Mouse (Mus musculus): Measurements from ENCODE around the gene Cdhr3. TPM values are rescaled to one million over a fixed set of nuclear protein-coding genes. Genes with fewer than 3 reads are reported as not detected.

The Cdhr3 gene
- polyA plus RNA-seq, 1 experiment from 2014 or later, result not detected

DNA sequence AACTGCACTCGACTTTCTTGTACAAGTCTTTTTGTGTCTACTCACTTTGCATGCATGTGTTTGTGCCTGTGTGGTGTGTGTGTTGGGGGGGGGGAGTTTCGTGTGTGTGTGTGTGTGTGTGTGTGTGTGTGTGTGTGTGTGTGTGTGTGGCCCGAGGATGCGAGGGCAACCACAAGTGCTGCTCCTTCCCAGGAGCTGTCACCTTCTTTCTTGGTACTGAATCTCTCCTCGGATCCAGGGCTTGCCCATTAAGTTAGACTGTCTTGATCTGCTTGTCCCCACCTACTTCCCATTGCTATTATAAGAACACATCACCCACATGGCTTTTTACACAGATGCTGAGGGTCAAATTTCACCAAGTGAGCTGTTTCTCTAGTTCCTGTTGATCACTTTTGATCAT lies 93.9 kb downstream of the Cdhr3 start:
- TF ChIP-seq EP300 (IDR thresholded peaks at IDR 0.05; ENCODE audit: low read depth), result no peak
- TF ChIP-seq CTCF (IDR thresholded peaks at IDR 0.05; ENCODE audit: low read depth), result no peak

DNA sequence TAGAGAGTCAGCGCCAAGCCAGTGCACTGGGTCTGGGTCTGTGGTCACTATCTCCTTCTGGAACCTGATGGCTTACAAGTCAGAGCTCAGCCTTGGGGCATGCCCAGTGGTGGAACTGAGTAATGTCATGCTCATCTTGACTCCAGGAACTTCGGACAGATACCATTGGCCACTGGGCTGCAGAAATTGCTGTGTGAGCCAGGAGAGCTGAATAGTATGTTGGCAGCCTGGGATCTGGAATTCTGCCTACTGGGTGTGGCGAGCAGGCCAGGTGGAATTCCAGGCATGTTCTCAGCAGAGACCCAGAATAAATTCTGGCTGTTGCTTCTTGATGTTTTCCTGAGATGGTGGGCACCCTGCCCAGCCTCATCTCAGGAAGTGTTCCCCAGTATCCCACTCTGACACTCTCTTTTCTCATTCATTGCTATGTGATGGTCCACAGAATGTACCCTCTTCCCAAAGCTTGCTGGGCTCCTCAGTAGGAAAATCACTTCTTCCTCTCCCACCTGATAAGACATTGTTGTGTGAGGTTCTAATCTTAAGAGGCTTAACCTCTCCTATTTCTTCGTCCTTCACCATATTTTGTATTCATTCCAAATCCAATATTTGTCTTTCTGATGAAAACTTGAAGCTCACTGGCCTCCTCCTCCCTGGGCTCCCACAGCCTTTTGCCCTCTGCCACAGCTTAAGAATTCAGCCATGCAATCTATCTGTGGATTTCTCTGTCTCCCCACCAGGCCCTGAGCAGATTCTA lies 97.4 kb downstream of the Cdhr3 start:
- WGBS (ENCODE audit: insufficient replicate concordance), result 63% methylated on average over 4 of the region's 4 CpGs
- H3K4me3 ChIP-seq (ENCODE audit: low read depth, low read length), result no peak overlapping the region
- no peak overlapping the region for H3K4me2 ChIP-seq (ENCODE audit: low read depth, low read length)
- no peak overlapping the region for H3K9ac ChIP-seq (replicated peaks)
- H3K9me3 ChIP-seq (ENCODE audit: low read length), result no peaks in the 10 kb centered on the region
- no peak for DNase-seq
- TF ChIP-seq CTCF (IDR thresholded peaks at IDR 0.05; ENCODE audit: low read depth) (no peak), EP300 (IDR thresholded peaks at IDR 0.05; ENCODE audit: low read depth) (no peak)
- H3K36me3 ChIP-seq (replicated peaks; ENCODE audit: insufficient read depth, low read length), result no peaks in the 10 kb centered on the region
- no peak overlapping the region for H3K27ac ChIP-seq (ENCODE audit: low read depth)
- H3K4me1 ChIP-seq (ENCODE audit: insufficient read depth), result no peaks in the 10 kb centered on the region
- no peak for ATAC-seq
- H3K27me3 ChIP-seq (ENCODE audit: insufficient read depth, low read length), result no peaks in the 10 kb centered on the region

More for the DNA sequence above, 93.9 kb downstream of the Cdhr3 start:
- Histone ChIP-seq H3K36me3 (replicated peaks; ENCODE audit: insufficient read depth, low read length) (no peaks in the 10 kb centered on the region), H3K27ac (ENCODE audit: low read depth) (no peak overlapping the region), H3K4me1 (ENCODE audit: insufficient read depth) (no peaks in the 10 kb centered on the region), H3K27me3 (ENCODE audit: insufficient read depth, low read length) (no peaks in the 10 kb centered on the region), H3K4me2 (ENCODE audit: low read depth, low read length) (no peak overlapping the region), H3K4me3 (ENCODE audit: low read depth, low read length) (no peak overlapping the region), H3K9me3 (ENCODE audit: low read length) (no peaks in the 10 kb centered on the region), H3K9ac (replicated peaks) (no peak overlapping the region)
- no peak for ATAC-seq
- DNase-seq, result no peak
- WGBS (ENCODE audit: insufficient replicate concordance), result 44% methylated on average over 5 of the region's 5 CpGs

DNA sequence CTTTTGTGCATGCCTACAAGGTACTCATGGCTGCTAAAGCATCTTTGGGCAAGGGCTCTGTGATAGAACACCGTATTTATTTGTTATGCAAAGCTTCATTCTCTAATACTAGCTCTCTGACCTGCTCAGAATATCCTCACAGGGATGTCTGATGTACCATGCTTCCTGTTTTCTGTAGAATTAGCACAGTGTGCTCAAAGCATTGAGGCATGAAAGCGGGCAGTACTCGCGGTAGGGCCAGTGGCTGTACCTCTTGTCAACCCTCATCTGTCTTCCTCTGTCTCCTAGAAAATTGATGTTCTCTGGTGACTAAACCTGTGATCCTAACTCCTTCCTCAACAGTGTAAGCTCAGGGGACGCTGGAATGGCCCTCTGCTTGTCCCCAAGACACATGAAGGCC lies 98.6 kb downstream of the Cdhr3 start:
- DNase-seq (no peak), ATAC-seq (no peak)
- Histone ChIP-seq H3K9ac (replicated peaks) (no peak overlapping the region), H3K27me3 (ENCODE audit: insufficient read depth, low read length) (no peaks in the 10 kb centered on the region), H3K9me3 (ENCODE audit: low read length) (no peaks in the 10 kb centered on the region), H3K36me3 (replicated peaks; ENCODE audit: insufficient read depth, low read length) (no peaks in the 10 kb centered on the region), H3K27ac (ENCODE audit: low read depth) (no peak overlapping the region), H3K4me2 (ENCODE audit: low read depth, low read length) (no peak overlapping the region), H3K4me3 (ENCODE audit: low read depth, low read length) (no peak overlapping the region), H3K4me1 (ENCODE audit: insufficient read depth) (no peaks in the 10 kb centered on the region)
- 54% methylated on average over 5 of the region's 5 CpGs for WGBS (ENCODE audit: insufficient replicate concordance)
- no peak for TF ChIP-seq EP300 (IDR thresholded peaks at IDR 0.05; ENCODE audit: low read depth)
- TF ChIP-seq CTCF (IDR thresholded peaks at IDR 0.05; ENCODE audit: low read depth), result no peak

DNA sequence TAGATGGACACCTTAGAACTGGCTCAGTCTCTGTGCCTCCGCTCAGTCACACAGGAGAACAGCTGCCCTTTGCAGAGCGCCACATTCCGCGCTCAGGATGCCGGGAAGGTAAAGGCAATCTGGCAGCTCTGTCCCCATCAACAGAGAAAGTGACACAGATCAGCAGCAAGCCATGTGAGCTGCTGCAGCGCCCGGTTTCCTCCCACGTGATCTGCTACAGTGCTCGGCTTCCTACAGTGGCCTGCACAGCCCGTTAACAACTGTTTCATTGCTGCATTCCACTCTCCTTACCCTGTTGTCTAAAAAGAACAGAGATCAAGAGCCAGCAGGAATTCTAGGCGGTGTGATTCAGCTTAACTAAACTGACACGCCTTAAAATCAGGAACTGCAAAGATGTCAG lies 102.9 kb downstream of the Cdhr3 start:
- ATAC-seq (no peak), DNase-seq (no peak)
- Histone ChIP-seq H3K4me2 (ENCODE audit: low read depth, low read length) (0 out of 2 replicates have a peak overlapping the region, but pooled peaks have one; percentile 6), H3K27ac (ENCODE audit: low read depth) (no peak overlapping the region), H3K9ac (replicated peaks) (no peak overlapping the region), H3K27me3 (ENCODE audit: insufficient read depth, low read length) (no peaks in the 10 kb centered on the region), H3K36me3 (replicated peaks; ENCODE audit: insufficient read depth, low read length) (no peaks in the 10 kb centered on the region), H3K9me3 (ENCODE audit: low read length) (no peaks in the 10 kb centered on the region), H3K4me3 (ENCODE audit: low read depth, low read length) (no peak overlapping the region), H3K4me1 (ENCODE audit: insufficient read depth) (no peaks in the 10 kb centered on the region)
- no peak for TF ChIP-seq EP300 (IDR thresholded peaks at IDR 0.05; ENCODE audit: low read depth)
- no peak for TF ChIP-seq CTCF (IDR thresholded peaks at IDR 0.05; ENCODE audit: low read depth)
- 58% methylated on average over 12 of the region's 12 CpGs for WGBS (ENCODE audit: insufficient replicate concordance)

DNA sequence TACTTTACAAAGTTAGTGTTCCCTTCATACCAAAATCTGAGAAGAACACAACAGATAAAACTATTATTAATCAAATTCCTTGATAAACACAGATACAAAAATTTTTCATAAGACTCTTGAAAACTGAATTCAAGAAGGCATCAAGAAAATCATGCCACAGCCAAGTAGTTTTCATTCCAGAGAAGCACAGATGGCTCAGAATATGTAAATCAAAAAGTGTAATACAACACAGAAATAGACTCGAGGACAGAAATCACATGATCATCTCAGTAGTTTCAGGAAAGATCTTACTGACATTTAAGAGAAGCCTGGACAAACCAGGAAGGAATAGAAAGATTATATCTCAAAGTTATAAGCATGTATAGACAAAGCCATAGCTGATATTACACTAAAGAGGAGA lies 106.4 kb downstream of the Cdhr3 start:
- no peak for TF ChIP-seq EP300 (IDR thresholded peaks at IDR 0.05; ENCODE audit: low read depth)
- no peak for TF ChIP-seq CTCF (IDR thresholded peaks at IDR 0.05; ENCODE audit: low read depth)
- Histone ChIP-seq H3K4me1 (ENCODE audit: insufficient read depth) (no peaks in the 10 kb centered on the region), H3K9me3 (ENCODE audit: low read length) (no peaks in the 10 kb centered on the region), H3K4me2 (ENCODE audit: low read depth, low read length) (no peak overlapping the region), H3K4me3 (ENCODE audit: low read depth, low read length) (no peak overlapping the region), H3K9ac (replicated peaks) (no peak overlapping the region), H3K36me3 (replicated peaks; ENCODE audit: insufficient read depth, low read length) (no peaks in the 10 kb centered on the region), H3K27me3 (ENCODE audit: insufficient read depth, low read length) (no peaks in the 10 kb centered on the region), H3K27ac (ENCODE audit: low read depth) (no peak overlapping the region)
- WGBS (ENCODE audit: insufficient replicate concordance), result 48% methylated on average over 1 of the region's 1 CpGs
- DNase-seq (no peak), ATAC-seq (no peak)

Small RNA genes within 50 kb of the gene (microRNA-seq; reads per million reads assigned to microRNA genes)
- gene Gm22904, result not detected

Other genes starting within 250 kb of the Cdhr3 start
- gene Sypl, start 139.0 kb downstream of the Cdhr3 start, polyA plus RNA-seq (2015; fragmentation: Nextera tagmentation; extraction: Ambion mirVana), result 53.8 and 53.9 TPM in 2 replicates
- 7.2 and 8.5 TPM in 2 replicates for gene Atxn7l1, start 54.8 kb upstream of the Cdhr3 start, polyA plus RNA-seq (2015; fragmentation: Nextera tagmentation; extraction: Ambion mirVana)